Mouse (Mus musculus) lung, postnatal 25 days (tissue): ENCODE data around the gene Cers1.

Experiments used
- DNase-seq: peaks from one replicate; pipeline ENCODE4 v3.0.0; 2022; ENCODE audit warnings: low spot score

Cers1 gene

DNA sequence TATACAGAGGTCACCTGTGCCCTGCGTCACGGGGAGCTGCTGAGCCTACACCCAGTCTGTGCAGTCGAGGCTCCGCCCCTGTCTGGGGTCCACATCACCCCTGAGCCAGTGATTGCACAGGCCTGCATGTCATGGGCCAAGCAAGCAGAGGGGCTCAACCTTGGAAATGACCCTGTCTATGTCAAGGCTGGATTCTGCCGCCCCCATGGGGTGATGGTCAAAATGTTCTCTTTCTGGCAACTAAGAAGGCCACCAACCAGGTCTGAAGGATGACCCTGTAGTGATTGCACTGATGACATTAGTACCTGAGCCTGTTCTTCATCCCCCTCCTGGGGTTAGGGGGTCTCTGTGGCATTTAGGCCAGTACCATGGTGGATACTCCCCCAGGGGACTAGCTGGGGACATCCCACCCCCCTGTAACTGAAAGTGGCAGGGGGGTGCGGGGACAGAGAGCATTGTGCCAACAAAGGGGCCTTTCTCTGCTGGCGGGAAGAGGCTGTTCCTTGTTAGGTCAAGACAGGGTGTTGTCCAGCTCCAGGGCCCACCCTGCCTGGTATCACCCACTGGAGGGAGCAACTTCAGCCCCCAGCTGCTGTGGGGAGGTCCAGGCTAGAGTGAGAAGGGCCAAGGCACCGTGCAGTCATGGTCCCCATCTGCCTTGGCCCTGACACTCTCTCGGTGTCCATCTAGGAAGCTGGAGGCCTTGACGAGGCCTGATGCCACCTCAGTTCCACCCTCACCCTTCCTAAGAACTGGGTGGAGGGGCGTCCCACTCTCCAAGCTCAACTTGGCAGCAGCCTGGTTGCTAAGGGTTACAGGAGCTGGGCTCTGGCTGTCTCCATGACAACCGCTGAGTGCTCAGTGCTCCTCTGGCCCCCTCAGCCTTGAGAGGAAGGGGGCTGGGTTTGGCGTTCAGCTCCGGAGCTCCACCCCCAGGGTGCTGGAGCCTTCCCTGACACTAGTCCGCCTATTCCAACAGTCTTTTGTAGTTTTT is 1.2 kb downstream of the Cers1 start:
- no peak for DNase-seq

DNA sequence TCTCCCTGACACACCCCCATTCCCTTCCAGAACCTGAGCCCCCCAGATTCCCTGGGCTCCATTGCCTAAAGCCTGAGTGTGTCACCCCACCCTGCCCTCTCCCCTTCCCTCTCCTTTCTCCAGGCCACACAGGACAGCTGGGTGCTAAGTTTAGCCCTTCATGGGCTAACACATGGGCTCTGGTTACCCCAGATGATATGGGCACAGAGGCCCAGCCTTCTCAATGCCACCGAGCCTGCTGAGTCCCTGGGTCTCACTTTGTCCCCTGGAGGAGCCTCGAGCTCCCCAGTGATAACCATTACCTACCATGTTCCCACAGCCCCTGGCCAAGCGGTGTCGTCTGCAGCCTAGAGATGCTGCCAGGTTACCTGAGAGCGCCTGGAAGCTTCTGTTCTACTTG is 2.3 kb downstream of the Cers1 start:
- no peak for DNase-seq

DNA sequence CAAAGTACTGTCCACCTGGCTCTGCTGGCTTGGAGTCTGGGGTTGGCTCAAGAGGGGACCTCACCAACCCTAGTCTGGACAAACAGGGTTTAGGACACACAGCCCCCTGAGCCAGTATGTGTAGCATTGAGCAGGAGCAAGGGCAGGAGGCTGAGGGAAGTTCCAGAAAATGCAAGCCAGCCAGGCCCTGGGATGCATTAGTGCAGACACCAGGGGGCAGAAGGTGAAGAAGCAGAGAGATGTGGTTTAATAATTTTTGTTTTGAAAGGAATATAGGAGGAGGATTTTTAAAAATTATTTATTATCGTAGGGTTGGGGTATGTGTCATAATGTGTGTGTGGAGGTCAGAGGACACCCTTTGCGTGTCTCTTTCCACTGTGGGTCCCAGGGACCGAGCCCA is 8.1 kb downstream of the Cers1 start:
- DNase-seq: no peak

DNA sequence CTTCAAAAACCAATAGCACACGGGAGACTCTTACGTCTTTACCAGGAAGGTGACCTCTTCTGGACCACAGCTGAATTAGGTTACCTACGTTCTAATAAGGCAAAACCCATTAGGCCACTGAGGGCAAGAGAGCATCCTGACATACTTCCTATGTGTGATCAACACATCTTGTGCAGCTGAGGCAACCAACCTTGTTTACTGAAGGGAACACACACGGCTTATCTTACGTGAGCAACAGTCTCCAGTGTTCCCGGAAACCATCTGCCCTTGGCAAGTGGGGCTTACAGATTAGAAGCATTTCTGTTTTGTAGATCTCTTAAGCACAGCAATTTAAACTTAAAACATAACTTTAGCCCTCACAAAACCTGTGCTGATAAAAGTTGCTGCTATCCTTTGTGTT is 11.9 kb downstream of the Cers1 start:
- DNase-seq: no peak

DNA sequence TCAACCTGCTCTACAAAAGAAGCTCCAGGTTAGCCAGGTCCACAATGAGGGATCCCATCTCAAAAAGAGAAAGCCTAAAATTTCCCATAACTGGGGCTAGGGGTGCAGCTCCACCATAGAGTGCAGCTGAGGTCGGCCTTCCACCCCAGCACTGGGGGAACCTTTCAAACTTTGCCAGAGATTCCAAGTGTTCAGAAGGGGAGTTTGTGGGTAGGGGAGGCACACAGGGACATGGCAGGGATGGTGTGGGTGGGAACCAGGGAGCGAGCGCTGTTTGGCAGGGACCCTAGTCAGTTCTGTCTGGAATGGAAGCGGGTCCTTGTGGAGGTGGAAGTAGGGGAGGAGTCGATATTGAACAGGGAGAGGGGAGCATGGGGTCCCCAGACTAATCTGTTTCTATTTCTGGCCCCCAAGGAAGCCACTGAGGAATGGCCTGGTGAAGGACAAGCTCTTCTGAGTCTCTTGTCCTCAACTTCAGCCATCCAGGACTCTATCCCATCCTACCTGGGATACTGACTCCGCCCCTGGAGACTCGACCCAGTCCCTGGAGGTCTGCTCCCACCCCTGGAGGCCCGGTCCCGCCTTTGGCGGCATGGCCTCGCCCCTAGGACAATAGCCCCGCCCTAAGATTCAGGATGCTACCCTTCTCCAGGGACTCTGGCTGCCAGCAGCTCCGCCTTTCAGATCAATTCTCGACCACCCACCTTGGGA is 13.7 kb downstream of the Cers1 start, which contains the start of gene Gdf1:
Gene Gdf1, plus strand, starts transcription at position 694 of the 711 bp plus-strand sequence.
- no peak for DNase-seq

DNA sequence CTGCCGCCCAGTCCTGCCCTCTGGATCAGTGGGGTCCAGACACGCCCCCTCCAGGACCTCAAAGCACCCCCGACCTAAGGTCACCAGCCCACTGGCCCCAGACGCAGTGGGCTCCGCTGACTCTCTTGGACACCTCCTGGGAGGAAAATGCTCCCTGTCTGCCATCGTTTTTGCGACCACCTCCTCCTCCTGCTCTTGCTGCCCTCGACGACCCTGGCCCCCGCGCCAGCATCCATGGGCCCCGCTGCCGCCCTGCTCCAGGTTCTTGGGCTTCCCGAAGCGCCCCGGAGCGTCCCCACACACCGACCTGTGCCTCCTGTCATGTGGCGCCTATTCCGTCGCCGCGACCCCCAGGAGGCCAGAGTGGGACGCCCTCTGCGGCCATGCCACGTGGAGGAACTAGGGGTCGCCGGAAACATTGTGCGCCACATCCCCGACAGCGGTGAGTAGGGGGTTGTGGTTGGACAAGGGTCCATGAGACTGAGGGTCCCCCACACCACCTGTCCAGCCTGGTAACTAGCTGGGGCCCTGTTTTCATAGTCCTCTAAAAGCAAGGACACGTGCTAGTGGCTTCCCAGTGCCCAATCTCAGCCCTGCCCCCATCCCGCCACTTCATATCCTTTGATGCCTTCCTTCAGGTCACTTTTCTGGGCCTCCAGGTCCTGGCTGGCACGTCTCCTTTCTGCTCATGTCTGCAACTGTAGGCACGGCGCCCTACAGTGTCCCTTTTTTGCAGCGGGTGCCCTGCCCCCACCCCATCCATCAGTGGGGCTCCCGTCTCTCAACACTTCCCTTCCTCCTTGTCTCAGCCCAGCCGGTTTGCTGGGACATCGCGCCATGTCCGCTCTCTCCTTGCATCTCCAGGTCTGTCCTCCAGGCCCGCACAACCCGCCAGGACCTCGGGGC is 14.5 kb downstream of the Cers1 start:
- DNase-seq: no peak

DNA sequence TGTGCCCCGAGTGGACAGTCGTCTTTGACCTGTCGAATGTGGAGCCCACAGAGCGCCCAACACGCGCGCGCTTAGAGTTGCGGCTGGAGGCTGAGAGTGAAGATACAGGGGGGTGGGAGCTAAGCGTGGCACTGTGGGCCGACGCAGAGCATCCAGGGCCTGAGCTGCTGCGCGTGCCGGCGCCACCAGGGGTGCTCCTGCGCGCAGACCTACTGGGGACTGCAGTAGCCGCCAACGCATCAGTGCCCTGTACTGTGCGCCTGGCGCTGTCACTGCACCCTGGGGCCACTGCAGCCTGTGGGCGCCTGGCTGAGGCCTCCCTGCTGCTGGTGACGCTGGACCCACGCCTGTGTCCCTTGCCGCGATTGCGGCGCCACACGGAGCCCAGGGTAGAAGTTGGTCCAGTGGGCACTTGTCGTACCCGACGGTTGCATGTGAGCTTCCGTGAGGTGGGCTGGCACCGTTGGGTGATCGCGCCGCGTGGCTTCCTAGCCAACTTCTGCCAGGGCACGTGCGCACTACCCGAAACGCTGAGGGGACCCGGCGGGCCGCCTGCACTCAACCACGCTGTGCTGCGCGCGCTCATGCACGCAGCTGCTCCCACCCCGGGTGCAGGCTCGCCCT is 15.3 kb downstream of the Cers1 start:
- no peak for DNase-seq

DNA sequence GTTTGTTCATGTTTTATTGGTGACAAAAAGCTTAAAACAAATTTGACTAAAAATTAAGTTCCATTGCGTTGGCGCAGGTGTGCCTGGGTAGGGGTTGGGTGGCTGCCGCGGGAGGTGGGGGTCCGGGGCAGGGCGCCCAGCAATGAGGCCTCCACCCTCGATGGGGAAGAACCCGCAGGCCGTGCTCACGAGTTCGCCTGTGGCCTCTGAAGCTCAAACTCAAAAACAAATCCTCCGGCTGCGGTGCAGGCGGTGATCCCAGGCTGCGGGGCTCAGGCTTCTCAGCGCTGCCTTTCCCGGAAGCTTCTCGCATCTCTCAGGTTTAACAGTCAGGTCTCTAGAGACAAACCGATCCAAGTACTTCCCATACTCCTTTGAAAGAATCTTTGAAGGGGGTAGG is 16.0 kb downstream of the Cers1 start:
- no peak for DNase-seq

DNA sequence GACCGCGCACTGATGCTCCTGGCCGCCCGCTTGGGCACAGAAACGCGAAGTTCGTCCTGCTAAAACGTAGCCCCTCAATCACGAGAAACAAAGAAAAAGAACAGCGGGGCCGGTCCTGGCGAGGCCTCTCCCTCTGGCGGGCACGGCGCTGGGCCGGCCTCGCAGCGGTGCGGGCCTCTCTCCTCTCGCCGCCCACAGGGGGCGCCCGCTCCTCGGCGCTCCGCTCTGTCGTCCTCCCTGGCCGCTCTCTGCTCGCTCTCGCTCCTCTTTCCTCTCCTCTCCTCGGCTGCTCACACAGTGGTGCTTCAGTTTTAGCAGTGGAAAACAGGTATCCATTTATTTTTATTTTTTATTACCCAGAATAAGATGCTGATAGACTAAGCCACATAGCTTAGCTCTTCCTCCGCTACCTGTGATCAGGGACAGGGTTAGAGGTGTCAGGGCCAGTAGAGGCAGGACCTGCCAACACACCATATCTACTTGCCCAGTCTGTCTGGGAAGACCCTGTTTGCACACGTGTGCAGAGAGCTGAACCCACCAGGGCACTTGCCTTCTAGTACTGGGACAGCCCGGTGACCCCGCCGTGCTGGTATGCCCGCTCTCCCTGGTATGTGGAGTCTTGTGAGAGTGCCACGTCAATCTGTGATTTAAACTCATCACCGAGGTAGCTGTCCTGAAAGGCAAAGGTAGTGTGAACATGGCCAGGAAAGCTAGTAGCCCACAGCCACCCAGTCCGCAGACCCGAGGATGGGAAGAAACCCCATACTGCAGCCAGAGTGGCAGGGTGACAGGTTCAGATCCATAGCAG is 16.7 kb downstream of the Cers1 start:
- DNase-seq: peak; percentile 56

DNA sequence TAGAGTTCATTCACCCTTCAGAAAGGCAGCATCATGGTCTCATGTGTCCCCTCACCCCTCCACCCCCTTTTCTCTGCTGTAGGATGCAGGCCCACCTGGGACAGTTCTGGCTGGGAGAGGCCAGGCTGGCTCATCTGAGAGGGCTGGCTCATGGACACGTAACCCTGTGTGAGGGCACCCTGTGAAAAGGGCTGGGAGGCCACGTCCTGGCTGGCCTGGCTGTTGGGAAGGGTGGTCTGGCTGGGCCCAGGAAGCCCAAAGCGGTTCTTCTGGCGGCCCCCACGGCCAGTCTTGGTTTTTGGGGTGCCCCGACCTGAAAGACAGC is 17.3 kb downstream of the Cers1 start:
- DNase-seq: no peak

DNA sequence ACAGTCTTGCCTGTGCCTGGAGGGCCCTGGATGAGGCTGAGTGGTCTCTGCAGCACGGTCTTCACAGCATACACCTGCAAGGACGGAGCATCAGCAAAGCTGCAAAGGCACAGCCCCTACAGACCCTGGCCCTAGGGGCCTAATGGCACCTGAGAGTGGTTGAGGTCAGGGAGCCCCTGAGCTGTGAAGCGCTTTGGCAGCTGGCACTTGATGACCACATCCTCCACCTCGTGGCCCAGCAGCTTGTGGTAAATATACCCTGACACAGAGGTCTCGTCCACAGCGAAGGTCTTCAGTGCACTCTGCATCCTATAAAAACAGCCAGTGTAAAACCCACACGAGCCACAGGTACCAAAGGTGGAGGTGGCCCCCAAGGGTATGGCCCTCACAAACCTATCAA is 23.4 kb downstream of the Cers1 start:
- no peak for DNase-seq

DNA sequence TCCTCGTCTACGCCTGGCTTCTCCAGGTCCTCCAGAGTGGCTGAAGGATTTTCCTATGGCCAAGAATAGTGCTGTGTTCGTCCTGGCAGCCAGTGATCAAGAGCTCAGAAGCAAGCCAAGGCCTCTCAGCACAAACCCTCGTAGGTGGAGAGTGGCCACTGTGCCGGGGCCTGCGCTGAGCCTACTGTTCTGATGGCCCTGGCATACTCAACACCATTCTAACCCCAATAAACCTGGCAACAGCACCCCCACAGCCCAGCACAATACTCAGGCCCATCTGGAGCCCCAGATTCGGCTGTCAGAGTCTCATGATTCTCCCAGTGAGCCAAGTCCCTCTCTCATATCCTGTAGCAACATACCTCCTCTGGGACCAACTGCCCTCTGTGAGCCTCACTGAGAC is 25.1 kb downstream of the Cers1 start:
- DNase-seq: no peak

DNA sequence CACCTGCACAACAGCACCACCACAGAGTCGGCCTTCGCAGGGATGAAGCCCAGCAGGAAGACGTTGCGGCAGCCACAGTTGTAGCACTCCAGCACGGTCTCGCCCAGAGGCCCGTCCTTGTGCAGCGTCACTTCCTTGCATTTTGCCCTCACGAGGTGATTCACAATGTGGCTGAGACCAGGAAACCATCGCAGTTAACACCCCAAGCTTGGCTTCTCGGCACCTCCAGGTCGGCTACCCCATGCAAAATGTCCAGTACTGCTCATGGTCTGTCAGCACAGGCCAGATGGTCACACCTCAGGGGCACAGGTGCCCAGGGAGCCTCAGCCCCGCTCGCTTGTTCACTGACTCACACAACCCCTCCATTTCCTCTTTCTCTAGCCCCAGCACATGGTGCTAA is 26.4 kb downstream of the Cers1 start:
- DNase-seq: no peak

DNA sequence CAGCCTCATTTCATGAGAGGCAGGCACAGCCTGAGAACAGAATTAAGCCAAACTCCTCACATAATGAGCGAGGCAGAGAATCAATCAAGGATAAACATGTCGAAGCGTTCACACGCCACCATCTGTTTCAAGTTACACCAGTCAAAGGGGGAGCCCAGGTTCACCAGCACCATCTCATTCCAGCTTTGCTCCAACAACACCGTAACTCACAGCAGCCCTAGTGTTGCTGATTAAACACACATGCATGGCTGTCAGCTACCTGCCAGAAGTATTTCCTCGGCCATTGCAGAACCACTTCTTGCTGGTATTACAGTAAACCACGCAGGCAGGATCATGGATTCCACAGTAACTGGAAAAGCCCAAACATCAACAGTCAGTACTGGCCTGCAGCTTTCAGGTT is 27.5 kb downstream of the Cers1 start:
- no peak for DNase-seq

DNA sequence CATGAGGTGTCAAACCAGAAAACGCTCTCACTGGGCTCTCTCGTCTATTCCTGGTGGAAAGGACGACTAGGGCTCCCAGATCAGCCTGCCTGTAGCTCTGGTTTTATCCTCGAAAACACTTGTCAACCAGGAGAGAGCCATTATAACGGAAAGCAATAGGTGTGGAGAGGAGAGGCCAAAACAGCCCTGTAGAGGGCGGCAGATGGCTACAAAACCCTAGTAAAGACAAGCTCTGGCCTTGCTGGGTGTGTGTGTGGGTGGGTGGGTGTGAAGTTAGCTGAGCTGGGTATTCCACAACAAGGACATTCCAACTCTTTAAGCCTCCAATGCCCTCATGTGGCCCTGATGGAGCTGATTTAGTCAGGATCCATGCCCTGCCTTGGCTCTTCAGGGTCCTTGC is 28.1 kb downstream of the Cers1 start:
- no peak for DNase-seq

DNA sequence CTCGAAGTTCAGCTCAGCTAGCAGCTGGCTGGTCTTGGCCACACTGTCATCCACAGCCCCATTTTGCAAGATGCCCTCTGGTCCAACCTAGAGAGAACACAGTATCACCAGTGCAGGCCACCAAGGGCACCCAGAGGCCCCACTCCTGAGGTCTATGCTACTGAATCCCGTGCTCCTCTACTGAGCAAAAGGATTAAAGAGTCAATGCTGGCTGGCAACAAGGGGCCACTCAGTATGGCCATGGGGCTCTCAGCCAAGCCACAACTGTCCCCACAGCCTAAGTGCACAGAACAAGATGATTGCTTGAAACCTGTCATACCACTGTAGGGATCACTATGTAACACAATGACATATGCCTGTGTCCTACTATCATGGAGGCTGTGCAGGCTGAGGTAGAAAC is 28.7 kb downstream of the Cers1 start:
- no peak for DNase-seq

DNA sequence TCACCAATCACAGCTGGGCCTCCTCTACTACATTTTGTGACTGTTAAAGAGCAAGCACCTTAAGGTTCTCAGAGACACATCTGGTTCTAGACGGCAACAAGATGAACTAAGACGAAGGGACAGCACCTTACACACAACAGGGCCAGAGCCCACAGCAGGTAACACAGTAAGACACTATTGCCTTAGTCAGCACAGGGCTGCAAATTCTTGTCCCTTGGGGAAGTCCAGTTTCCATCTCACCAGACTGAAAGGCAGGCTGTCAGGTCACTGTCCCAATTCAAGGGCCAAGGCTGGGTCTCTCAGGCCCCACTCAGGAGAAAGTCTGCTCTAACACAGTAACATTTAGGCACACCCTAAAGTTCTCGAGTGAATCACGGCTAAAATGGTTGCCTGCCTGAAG is 31.9 kb downstream of the Cers1 start:
- no peak for DNase-seq

DNA sequence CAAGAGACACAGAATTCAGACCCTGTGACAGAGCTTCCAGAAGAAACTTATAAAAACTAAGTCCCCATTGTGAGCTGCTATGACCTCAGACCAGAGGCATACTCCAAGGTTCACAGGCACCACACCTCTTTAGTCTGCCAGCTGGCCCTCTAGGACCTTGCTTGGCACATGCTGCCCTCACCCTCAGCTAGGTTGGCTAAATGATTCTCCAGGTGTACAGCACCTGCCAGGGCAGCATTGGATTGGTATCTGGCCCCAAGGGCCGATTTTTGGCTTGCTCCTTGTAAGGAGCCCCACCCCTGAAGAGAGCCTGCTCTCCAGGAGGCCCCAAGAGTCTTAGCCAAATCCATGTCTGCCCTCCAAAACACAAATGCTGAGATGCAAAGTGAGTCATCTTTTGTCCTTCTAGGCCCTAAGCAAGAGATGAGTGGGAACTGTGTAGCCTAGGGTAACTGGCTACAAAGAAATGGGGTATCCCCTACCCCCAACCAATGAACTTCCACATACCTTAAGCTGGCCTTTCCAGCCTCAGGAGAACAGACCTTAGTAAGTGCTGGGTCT is 32.4 kb downstream of the Cers1 start:
- DNase-seq: no peak

DNA sequence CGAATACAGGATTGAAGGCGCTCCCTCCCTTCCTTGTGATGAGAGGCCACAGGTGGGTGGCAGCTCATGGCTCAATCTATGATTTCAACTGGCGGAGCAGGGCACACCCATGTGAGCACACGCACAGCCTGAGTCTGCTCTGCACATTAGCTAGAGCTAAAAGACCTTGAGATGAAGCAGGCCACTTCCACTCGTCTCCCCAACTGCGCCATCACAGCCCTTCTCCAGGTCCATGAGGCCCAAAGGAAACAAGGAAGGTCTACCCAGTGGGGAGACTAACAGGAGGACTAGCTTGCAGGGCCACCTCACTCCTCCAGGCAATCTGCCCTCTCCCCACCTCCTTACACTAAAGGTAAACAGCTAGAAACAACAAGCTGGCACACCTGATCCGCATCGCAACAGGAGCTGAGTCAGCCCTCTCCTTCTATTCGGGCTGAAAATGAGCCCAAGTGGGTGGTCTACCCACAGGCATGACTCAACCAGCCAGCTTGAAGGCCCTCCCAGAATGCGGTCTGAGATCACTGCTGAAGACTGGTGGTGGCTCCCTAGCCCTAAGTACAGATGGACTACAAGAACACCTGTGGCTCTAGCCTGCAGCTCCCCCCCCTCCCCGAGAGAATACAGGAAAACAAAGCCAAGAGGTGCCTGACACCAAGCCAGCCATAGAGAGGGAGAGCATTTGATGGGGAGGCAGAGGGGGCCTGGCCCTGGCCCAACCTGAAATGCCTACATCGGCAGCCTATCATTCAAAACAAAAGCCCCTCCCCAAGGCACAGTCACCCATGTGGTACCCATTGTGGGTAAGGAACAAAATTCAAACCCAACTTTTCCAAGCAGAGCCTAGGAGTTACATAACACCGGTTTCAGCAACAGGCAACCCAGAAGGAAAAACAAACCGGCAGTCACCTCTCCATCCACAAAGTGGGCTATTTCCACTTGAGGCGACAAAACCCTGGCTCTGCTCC is 35.7 kb downstream of the Cers1 start:
- DNase-seq: no peak

DNA sequence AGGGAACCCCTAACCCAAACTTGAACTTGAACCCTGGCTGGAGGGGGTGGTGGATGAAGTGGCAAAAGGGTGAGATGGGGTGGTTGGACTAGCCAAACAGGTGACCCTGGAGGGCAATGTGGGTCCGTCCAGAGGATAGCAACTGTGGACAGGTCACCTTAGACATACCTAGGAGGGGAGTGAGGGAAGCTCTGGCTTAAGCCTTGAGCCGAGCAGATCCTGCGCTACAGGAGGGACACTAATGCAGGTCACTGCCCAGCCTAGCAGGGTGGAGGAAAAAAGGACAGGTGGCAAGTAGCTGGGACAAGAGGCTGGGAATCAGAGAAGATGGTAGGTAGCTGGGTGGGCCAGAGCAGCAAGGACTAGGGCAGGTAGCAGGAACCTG is 36.4 kb downstream of the Cers1 start:
- DNase-seq: no peak
